Mouse (Mus musculus): ENCODE measurements around the gene Kif5a.
"Not testable (repeated sequence)": the region's sequence is repeated elsewhere in the genome, so short reads cannot be mapped to it uniquely, and the experiment has no call there.

Kif5a gene

GRCm38 (mm10) chr10:127194428-127195327, 68.5 kb downstream of the Kif5a start:
- CTCF ChIA-PET = interaction anchor here (0.7 to 1.2 kb wide), 2 partner anchors 14 to 36 kb away, joined by 3 read pairs; partner anchors contain the start of gene Slc26a10

DNA sequence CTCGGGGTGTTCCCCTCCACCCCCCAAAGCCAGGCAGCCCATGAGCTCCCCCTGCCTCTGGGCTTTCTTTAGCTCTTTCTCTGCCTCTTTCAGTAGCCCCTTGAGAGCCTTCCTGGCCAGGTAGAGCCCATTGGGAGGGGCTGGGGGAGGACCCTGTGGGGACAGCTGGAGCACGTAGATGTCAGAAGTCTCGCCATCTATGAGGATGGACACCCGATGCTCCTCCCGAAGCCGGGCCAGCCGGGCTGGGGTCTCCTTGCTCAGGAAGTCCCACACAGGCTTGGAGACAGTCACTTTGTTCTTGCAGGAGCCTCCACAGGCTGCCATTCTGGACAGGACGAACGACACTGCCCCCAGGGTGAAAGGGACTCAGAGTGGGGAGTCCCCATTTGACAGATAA, 70.1 kb downstream of the Kif5a start:
- CTCF ChIA-PET = no interaction called here

DNA sequence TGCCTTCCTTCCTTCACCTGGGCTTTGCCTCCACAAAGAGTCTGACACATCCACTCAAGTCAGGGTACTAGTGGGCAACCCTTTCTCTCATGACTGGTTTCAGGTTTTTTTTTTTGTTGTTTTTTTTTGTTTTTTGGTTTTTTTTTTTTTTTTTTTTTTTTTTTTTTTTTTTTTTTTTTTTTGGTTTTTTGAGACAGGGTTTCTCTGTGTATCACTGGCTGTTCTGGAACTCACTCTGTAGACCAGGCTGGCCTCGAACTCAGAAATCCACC, 71.2 kb downstream of the Kif5a start:
- CTCF ChIA-PET = not testable (repeated sequence)

GRCm38 (mm10) chr10:127191191-127192056, 71.7 kb downstream of the Kif5a start:
- CTCF ChIA-PET = no interaction called here

- CTCF ChIA-PET = interaction anchor here (0.7 kb wide), 1 partner anchor 13 kb away, joined by 3 read pairs; no protein-coding TSS in a partner anchor
Measured at GRCm38 (mm10) chr10:127190398-127191190, 72.6 kb downstream of the Kif5a start.

DNA sequence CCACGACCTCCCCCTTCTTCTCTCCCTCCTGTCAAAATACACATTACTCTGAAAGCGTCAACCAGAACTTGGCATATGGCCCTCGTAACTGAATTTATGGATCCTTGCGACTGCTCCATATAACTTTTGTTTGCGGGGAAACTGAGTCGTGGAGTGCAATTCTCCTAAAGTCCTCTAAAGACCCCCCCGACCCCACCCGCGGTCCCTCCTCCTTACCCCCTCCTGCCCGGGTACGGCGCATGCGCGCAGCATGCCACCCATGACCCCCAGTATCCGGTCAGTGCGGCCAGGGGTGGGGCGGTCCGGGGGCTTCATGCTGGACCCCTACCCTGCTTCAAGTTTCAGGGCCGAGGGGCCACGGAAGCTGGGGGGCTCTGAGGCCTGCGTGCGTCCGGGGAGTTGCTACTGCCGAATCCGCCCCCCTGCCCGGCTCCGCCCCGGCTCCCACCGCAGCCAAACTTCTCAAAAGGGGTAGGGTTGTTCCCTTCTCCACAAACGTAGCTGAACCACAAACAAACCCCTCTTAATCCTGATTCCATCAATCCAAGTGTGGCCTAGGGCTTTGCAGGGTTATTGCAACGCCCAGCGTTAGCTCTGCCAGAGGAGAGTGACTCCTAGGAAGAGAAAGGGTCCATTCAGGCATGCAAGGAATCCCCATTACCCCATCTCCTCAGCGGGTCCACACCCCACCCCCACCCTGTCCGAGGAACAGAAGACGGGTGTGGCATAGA, 73.3 kb downstream of the Kif5a start, which contains the start of gene Arhgef25:
Gene Arhgef25 (minus strand): TSS at position 433 of the 731 bp plus-strand sequence.
- CTCF ChIA-PET = interaction anchor here (0.7 kb wide), 1 partner anchor 14 kb away, joined by 3 read pairs; no protein-coding TSS in a partner anchor

DNA sequence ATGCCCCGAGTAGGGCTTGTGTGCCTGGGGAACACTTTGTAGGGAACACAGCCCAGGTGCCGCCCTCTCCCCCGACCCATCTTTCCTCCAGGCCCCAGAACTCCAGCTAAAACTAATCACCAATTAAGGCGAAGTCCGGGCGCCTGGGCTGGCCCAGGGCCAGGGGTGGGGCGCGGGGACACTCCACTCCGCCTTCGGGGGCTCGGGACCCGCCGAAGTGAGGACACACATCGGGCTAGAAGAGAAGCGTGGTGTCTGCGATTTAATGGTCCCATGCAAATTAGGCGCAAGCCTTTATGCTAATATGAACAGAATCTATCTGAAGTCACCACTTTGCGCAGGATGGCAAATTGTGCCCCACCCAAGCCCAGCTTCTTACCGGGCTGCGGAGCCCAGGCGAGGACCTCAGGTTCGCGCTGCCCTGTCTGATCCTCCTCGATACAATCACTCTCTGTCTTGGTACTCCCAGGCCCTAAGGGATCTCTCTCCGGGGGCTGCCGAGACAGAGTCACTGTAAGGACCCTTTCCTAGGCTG, 74.0 kb downstream of the Kif5a start:
- CTCF ChIA-PET = interaction anchor here (0.7 kb wide), 1 partner anchor 10 kb away, joined by 3 read pairs; no protein-coding TSS in a partner anchor

DNA sequence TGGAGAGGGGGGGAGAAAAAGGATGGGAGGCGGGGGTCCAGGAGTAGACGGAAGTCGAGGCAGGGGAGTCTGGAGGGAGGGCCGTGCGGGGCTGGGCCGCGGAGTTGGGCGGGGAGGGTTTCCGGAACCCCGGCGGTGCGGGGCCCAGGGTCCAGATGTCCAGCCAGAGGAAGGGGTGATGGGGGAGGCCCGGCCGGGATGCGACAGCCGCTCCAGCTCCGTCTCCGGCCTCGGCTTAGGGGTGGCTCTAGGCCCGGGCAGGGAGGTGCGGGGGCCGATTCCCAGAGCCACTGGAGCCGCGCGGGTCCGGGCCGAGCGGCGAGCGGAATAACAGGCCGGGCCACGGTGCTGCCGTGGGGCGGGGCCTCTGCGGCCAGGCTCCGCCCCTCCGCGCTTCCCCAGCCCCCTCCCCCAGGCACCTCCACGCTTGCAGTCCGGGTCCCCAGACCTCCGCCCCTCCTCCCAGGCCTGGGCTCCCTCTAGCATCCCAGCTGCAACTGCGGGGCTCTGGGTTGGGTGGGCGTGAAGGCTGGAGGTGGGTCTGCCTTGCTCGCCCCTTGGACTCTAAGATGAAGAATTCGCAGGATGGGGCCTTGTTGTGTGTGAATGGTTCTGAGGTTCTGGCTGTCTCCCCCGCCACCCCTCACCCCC, 74.6 kb downstream of the Kif5a start:
- CTCF ChIA-PET = interaction anchor here (0.5 to 0.7 kb wide), 3 partner anchors 10 to 36 kb away, joined by 3 to 4 read pairs (median 3); no protein-coding TSS in a partner anchor

DNA sequence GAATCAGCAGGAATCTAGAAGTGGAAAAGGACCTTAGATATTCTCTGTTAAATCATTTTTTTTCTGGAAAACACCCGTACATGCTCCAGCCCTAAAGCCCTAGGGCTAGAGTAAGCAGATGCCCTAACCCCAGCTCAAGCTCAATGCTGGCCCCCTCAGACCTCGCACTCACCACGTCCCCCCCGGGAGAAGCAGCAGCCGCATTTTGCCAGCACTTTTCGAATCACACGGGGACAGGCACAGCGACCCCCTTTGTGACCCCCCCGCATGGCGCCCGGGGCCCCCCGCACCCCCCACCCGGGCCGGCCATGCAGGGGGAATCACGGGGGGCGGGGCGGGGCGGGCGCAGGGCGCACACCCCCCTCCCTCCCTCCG, 75.1 kb downstream of the Kif5a start:
- CTCF ChIA-PET = interaction anchor here (0.5 to 0.7 kb wide), 2 partner anchors 20 to 37 kb away, joined by 3 to 4 read pairs; no protein-coding TSS in a partner anchor

DNA sequence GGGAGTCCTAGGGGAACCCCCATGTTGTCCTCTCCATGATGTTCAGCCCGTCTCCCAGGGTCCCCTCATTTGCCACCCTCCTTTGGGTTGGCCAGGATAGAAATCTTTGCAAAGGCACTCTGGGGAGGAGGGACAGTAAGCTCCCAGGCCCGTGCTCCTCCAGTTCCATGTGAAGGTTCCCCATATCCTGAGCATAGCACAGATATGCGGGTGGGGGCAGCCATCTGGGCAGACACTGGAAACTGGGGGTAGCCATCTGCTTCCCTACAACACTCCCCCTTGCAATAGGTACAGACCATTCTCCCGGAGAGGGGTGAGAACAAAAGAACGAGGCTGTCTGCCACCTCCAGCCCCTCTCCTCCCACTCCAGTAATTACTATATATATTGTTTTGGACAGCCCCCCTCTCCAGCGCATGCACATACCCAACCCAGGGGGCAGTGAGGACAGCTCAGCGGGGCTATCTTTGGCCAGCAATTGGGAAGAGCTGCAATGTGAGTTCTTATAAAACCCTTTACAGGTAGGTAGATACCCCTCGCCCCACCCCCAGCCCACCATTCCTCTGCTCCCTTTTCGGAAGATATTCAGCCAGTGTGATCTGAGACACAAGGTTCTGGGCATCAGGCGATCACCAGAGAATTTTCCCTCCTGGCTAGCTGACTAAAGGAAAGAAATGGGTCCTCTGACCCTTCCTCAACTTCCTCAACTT, 75.6 kb downstream of the Kif5a start:
- CTCF ChIA-PET = interaction anchor here (0.5 to 0.7 kb wide), 2 partner anchors 19 to 37 kb away, joined by 3 to 4 read pairs; no protein-coding TSS in a partner anchor

DNA sequence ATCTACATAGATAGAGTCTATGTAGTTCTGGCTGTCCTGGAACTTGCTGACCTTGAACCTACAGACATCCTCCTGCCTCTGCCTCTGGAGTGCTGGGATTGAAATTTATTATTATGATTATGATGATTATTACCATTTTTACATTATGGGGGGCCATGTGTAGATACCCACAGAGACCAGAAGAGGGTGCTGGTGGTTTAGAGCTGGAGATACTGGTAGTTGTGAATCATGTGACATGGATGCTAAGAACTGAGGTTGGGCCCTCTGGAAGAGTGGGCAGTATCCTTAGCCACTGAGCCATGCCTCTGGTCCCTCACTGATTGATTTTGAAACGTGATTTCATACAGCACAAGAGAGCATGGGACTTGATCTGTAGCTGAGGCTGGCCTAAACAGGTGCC, 76.7 kb downstream of the Kif5a start:
- CTCF ChIA-PET = no interaction called here

DNA sequence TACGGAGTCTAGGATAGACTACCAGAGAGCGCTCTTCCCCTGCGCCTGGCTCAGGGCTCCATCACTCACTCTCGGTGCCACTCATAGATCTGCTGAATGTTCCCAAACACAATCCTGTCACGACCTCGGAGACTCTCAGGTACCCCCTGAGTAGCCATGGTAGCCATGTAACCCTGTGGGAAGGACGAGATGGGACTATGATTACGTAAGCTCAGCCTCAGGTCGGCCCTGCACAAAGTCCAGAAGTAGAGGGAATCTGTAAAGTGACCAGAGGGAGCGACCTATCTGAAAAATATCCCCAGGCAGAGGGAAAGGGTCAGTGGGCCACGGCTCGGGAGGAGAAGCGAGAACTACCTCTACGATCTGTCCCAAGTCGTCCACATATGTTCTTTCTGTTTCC, 77.6 kb downstream of the Kif5a start:
- CTCF ChIA-PET = interaction anchor here (0.5 kb wide), 1 partner anchor 15 kb away, joined by 3 read pairs; no protein-coding TSS in a partner anchor

GRCm38 (mm10) chr10:127185101-127185500, 78.0 kb downstream of the Kif5a start:
- CTCF ChIA-PET = interaction anchor here (0.5 kb wide), 1 partner anchor 15 kb away, joined by 3 read pairs; no protein-coding TSS in a partner anchor

GRCm38 (mm10) chr10:127183759-127184158, 79.4 kb downstream of the Kif5a start:
- CTCF ChIA-PET = interaction anchor here (0.7 kb wide), 1 partner anchor 1228 kb away, joined by 3 read pairs; the partner anchor contains the start of genes Nabp2 and Rnf41

- CTCF ChIA-PET = no interaction called here
Measured at GRCm38 (mm10) chr10:127182624-127183023, 80.5 kb downstream of the Kif5a start.

DNA sequence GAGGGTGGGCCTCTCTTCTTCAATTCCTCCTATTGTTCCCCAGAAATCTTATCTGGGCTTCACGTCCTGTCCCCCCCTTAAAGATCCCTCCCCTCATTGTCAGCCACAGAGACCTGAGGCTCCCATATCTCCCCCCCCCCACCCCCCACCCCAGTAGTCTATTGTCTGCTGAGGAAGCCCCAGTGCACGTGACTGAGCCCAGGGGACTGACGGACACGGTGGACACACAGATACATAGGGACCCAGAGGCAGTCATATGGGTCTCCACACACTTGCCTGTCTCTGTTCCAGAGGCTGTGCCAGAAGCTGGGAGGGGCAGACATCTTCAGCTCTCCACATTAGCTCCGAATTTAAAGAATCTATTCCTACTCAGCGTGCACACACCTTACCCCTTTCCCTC, 81.6 kb downstream of the Kif5a start:
- CTCF ChIA-PET = no interaction called here

GRCm38 (mm10) chr10:127180695-127181047, 82.5 kb downstream of the Kif5a start:
- CTCF ChIA-PET = interaction anchor here (0.7 to 0.9 kb wide), 2 partner anchors 13 to 44 kb away, joined by 3 to 4 read pairs; no protein-coding TSS in a partner anchor

DNA sequence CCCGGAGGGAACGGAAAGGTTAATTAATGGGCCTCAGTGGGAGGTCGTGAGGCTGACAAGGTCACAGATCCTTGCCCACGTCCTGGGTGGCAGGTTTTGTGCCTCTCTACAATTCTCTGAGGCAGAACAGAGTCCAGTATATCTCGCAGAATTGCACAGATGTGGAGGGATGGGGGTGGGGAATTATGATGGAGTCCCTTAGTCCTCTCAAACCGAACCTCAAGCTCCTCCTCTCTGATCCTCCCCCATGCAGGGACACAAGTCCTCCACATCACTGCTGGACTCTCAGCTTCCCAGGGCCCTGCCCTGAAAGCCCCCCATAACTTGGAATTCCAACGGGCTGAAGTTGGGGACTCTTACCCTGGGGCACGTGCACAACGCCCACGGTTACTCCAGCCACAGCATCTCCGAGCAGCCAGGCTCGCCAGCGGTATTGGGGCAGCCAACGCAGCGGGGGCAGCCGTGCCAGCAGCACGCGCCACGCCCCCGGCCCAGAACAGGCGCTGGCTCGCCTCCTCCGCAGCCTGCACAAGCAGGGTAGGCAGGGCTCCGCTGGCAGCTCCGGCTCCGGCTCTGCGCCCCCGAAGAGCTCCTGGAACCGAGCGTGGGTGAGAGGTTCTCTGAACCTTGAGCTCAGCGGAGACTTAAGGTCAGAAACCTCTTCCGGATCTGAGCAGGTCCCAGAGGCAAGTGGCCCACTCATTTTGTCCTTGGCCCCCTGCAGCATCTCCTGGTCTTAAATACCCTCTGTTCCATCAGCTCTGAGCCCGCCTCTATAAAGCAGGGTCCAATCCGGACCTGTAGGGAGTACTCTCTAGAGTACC, 83.1 kb downstream of the Kif5a start, which contains the start of gene Slc26a10:
Gene Slc26a10 (minus strand): TSS at position 775 of the 824 bp plus-strand sequence.
- CTCF ChIA-PET = interaction anchor here (0.6 to 0.9 kb wide), 4 partner anchors 14 to 65 kb away, joined by 3 to 4 read pairs (median 4); no protein-coding TSS in a partner anchor

Measured in spleen, embryonic (tissue).